Mouse (Mus musculus): ENCODE results near the gene 4930564D02Rik. TPM values are rescaled to one million over a fixed set of nuclear protein-coding genes. Genes with fewer than 3 reads are reported as not detected.

Gene 4930564D02Rik
- polyA plus RNA-seq, 1 experiment: not detected

DNA sequence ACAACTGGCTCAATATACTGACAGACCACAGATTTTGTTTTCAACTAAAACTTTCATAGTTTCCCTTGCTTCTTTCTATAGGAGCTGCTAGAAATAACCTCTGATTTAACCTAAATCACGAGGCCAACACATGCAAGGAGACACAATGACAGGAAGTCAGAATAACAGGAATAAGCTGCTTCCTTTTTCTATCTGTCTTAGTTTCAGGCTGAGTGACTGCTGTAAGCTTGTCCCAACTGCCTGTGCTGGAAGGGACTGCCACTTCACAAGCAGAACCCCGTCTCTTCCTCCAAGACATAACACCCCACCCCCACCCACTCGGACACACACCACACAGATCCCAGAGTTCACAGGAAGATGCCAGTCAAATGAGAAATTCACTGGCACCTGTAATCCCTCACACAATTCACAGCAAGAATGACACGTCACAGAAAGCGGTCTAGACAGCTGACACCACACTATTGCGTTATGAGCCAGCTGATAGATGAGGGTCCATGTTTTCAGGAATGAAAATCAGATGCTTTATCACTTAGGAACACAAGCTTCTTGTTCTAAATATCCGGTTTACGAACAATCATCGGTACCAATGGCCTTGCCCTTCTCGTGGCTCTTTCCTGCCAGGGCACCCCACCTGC is 43.2 kb upstream of the 4930564D02Rik start:
- no peak overlapping the region for H3ac ChIP-seq (ENCODE audit: control insufficient read depth, insufficient read length, low read depth)
- no peak overlapping the region for H3K4me3 ChIP-seq (ENCODE audit: insufficient read depth, poor library complexity, severe bottlenecking)
- H3K27me3 ChIP-seq (ENCODE audit: control insufficient read depth, insufficient read depth, insufficient read length): no peaks in the 10 kb centered on the region
- peaks cover 15% of the 10 kb centered on the region for H3K79me3 ChIP-seq (ENCODE audit: low read depth)
- TF ChIP-seq MYOG (IDR thresholded peaks at IDR 0.05; ENCODE audit: control insufficient read depth, extremely low read depth, insufficient read length) (no peak), FOSL1 (IDR thresholded peaks at IDR 0.05; ENCODE audit: insufficient read depth, low read length, poor library complexity, severe bottlenecking) (no peak), MAX (IDR thresholded peaks at IDR 0.05) (no peak), MYOD1 (IDR thresholded peaks at IDR 0.05; ENCODE audit: control insufficient read depth, insufficient read length, low read depth) (no peak), CEBPB (IDR thresholded peaks at IDR 0.05; ENCODE audit: low read depth) (no peak), CTCF (IDR thresholded peaks at IDR 0.05; ENCODE audit: control insufficient read depth, insufficient read depth, insufficient read length) (no peak), USF1 (IDR thresholded peaks at IDR 0.05; ENCODE audit: low read depth) (no peak)
- H3K36me3 ChIP-seq (ENCODE audit: control insufficient read depth, insufficient read depth): peaks cover 14% of the 10 kb centered on the region
- peaks cover 88% of the 10 kb centered on the region for H3K79me2 ChIP-seq (ENCODE audit: control insufficient read depth, insufficient read depth)

DNA sequence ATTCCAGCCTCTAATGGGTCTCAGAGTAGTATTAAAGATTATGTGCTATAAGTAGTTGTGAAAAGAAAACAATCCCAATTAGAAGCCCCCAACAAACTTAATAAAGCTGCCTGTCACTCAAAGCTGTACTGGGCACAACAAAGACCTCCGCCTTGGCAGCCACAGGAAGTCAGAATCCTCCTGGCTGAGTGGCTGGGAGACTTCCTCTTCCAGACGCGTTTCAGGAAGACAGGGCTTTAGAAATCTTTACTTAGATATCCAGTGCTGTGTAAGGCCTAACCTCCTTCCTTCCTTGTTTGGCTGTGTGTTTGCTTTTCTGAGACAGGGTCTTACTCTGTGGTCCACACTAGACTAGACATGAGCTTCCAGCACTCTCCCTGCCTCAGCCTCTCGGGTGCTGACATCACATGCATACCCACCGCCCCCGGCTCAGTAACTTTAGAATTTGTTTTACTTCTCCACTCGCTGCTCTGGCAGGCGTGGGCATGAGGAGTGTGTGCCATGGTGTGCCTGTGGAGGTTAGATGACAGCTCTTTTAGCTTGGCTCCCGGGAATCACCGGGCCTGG is 30.3 kb upstream of the 4930564D02Rik start:
- Histone ChIP-seq H3K79me3 (ENCODE audit: low read depth) (peaks cover 21% of the 10 kb centered on the region), H3ac (ENCODE audit: control insufficient read depth, insufficient read length, low read depth) (no peak overlapping the region), H3K4me3 (ENCODE audit: insufficient read depth, poor library complexity, severe bottlenecking) (no peak overlapping the region), H3K79me2 (ENCODE audit: control insufficient read depth, insufficient read depth) (peaks cover 43% of the 10 kb centered on the region), H3K27me3 (ENCODE audit: control insufficient read depth, insufficient read depth, insufficient read length) (no peaks in the 10 kb centered on the region), H3K36me3 (ENCODE audit: control insufficient read depth, insufficient read depth) (peaks cover 75% of the 10 kb centered on the region)
- TF ChIP-seq CTCF (IDR thresholded peaks at IDR 0.05; ENCODE audit: control insufficient read depth, insufficient read depth, insufficient read length): no peak
- TF ChIP-seq MAX (IDR thresholded peaks at IDR 0.05): no peak
- no peak for TF ChIP-seq MYOG (IDR thresholded peaks at IDR 0.05; ENCODE audit: control insufficient read depth, extremely low read depth, insufficient read length)
- no peak for TF ChIP-seq FOSL1 (IDR thresholded peaks at IDR 0.05; ENCODE audit: insufficient read depth, low read length, poor library complexity, severe bottlenecking)
- no peak for TF ChIP-seq USF1 (IDR thresholded peaks at IDR 0.05; ENCODE audit: low read depth)
- TF ChIP-seq MYOD1 (IDR thresholded peaks at IDR 0.05; ENCODE audit: control insufficient read depth, insufficient read length, low read depth): no peak
- no peak for TF ChIP-seq CEBPB (IDR thresholded peaks at IDR 0.05; ENCODE audit: low read depth)

DNA sequence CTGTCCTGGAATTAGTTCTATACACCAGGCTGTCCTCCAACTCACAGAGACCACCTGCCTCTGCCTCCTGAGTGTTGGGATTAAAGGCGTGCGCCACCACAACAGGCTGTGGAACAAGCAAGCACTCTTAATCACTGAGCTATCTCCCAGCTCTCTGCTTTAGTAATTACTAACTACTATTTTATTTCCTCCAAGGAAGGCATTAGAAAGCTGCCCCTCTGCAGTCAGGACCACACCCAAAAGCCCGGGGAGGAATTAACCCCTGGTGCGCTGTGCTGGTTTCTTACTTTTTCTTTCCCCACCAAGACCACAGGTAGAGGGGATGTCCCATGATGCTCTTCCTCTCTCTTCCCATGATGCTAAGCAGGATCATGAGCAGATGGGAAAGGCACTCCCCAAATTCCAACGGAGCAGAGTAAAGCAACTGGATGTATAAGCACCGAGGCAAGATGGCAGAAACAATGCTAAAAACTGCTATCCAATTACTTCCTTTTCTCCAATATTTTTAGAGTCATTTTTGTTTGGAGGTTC is 29.3 kb upstream of the 4930564D02Rik start:
- Histone ChIP-seq H3K79me3 (ENCODE audit: low read depth) (peaks cover 31% of the 10 kb centered on the region), H3K4me3 (ENCODE audit: insufficient read depth, poor library complexity, severe bottlenecking) (no peak overlapping the region), H3K27me3 (ENCODE audit: control insufficient read depth, insufficient read depth, insufficient read length) (no peaks in the 10 kb centered on the region), H3ac (ENCODE audit: control insufficient read depth, insufficient read length, low read depth) (no peak overlapping the region), H3K36me3 (ENCODE audit: control insufficient read depth, insufficient read depth) (peaks cover 66% of the 10 kb centered on the region), H3K79me2 (ENCODE audit: control insufficient read depth, insufficient read depth) (peaks cover 52% of the 10 kb centered on the region)
- no peak for TF ChIP-seq MYOG (IDR thresholded peaks at IDR 0.05; ENCODE audit: control insufficient read depth, extremely low read depth, insufficient read length)
- TF ChIP-seq MAX (IDR thresholded peaks at IDR 0.05): no peak
- TF ChIP-seq USF1 (IDR thresholded peaks at IDR 0.05; ENCODE audit: low read depth): no peak
- no peak for TF ChIP-seq MYOD1 (IDR thresholded peaks at IDR 0.05; ENCODE audit: control insufficient read depth, insufficient read length, low read depth)
- TF ChIP-seq CTCF (IDR thresholded peaks at IDR 0.05; ENCODE audit: control insufficient read depth, insufficient read depth, insufficient read length): no peak
- TF ChIP-seq FOSL1 (IDR thresholded peaks at IDR 0.05; ENCODE audit: insufficient read depth, low read length, poor library complexity, severe bottlenecking): no peak
- no peak for TF ChIP-seq CEBPB (IDR thresholded peaks at IDR 0.05; ENCODE audit: low read depth)

DNA sequence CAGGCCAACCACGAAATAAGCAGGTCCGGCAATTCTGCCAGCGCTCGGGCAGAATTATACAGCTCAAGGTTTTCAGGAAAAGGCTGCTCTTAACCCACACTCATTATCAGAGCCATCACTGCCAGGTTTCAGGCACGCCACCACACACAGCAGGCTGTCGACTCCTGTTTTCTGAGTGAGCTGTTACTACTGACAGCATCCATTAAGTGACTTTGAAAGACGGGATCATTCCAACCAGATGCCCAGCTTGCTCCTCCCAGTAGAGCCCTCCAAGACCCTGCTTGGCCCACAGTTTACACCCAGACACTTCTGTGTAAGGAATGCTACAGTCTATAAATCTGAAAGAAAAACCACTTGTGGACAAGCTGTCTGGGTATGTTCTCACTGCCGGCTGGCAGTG is 26.6 kb upstream of the 4930564D02Rik start:
- Histone ChIP-seq H3K79me2 (ENCODE audit: control insufficient read depth, insufficient read depth) (peaks cover 79% of the 10 kb centered on the region), H3K36me3 (ENCODE audit: control insufficient read depth, insufficient read depth) (peaks cover 47% of the 10 kb centered on the region), H3ac (ENCODE audit: control insufficient read depth, insufficient read length, low read depth) (no peak overlapping the region), H3K79me3 (ENCODE audit: low read depth) (peaks cover 56% of the 10 kb centered on the region), H3K27me3 (ENCODE audit: control insufficient read depth, insufficient read depth, insufficient read length) (no peaks in the 10 kb centered on the region), H3K4me3 (ENCODE audit: insufficient read depth, poor library complexity, severe bottlenecking) (no peak overlapping the region)
- TF ChIP-seq CTCF (IDR thresholded peaks at IDR 0.05; ENCODE audit: control insufficient read depth, insufficient read depth, insufficient read length) (no peak), MYOG (IDR thresholded peaks at IDR 0.05; ENCODE audit: control insufficient read depth, extremely low read depth, insufficient read length) (no peak), MYOD1 (IDR thresholded peaks at IDR 0.05; ENCODE audit: control insufficient read depth, insufficient read length, low read depth) (no peak), USF1 (IDR thresholded peaks at IDR 0.05; ENCODE audit: low read depth) (no peak), CEBPB (IDR thresholded peaks at IDR 0.05; ENCODE audit: low read depth) (no peak), FOSL1 (IDR thresholded peaks at IDR 0.05; ENCODE audit: insufficient read depth, low read length, poor library complexity, severe bottlenecking) (no peak), MAX (IDR thresholded peaks at IDR 0.05) (no peak)

DNA sequence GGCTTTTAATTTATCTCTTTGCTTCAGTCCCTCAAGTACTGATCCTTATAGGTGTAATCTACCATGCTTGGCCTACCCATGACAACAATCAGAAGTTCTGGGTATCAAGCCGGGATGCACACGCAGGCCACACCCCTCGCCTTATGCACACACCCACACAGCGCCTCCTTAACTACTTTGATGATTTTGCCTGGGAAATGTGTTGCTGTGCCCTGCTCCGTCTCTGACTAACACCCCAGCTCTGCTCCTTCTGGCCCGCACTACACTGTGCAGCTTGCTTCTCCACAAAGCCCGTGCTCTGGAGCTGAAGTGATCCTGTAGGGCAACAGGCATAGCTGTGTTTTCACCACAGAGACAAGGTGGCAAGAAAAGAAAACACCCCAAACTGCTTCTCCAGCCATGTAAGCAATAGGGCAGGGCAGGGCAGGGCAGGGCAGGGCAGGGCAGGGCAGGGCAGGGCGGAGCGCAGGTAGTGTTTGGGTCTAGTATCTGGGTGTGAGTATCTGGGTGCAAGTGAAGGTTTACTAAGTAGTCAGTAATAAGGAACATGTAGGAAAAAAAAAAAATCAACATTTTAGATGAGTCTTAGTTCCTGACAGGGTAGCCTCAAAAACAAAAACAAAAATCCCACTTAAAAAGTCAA is 25.5 kb upstream of the 4930564D02Rik start:
- Histone ChIP-seq H3K36me3 (ENCODE audit: control insufficient read depth, insufficient read depth) (peaks cover 36% of the 10 kb centered on the region), H3K27me3 (ENCODE audit: control insufficient read depth, insufficient read depth, insufficient read length) (no peaks in the 10 kb centered on the region), H3K4me3 (ENCODE audit: insufficient read depth, poor library complexity, severe bottlenecking) (no peak overlapping the region), H3K79me3 (ENCODE audit: low read depth) (peaks cover 66% of the 10 kb centered on the region), H3ac (ENCODE audit: control insufficient read depth, insufficient read length, low read depth) (no peak overlapping the region), H3K79me2 (ENCODE audit: control insufficient read depth, insufficient read depth) (peaks cover 90% of the 10 kb centered on the region)
- no peak for TF ChIP-seq USF1 (IDR thresholded peaks at IDR 0.05; ENCODE audit: low read depth)
- no peak for TF ChIP-seq MYOG (IDR thresholded peaks at IDR 0.05; ENCODE audit: control insufficient read depth, extremely low read depth, insufficient read length)
- no peak for TF ChIP-seq MAX (IDR thresholded peaks at IDR 0.05)
- no peak for TF ChIP-seq MYOD1 (IDR thresholded peaks at IDR 0.05; ENCODE audit: control insufficient read depth, insufficient read length, low read depth)
- TF ChIP-seq CEBPB (IDR thresholded peaks at IDR 0.05; ENCODE audit: low read depth): no peak
- TF ChIP-seq CTCF (IDR thresholded peaks at IDR 0.05; ENCODE audit: control insufficient read depth, insufficient read depth, insufficient read length): no peak
- TF ChIP-seq FOSL1 (IDR thresholded peaks at IDR 0.05; ENCODE audit: insufficient read depth, low read length, poor library complexity, severe bottlenecking): no peak

All from C2C12 (cell line).